In genomic region chr12:111878213-111878612, GRCm38 (mm10) we compare ENCODE assay signal across 8 mouse cellular contexts. TPM values are rescaled to one million over a fixed set of nuclear protein-coding genes. Genes with fewer than 3 reads are reported as not detected.
DNase-seq lines count a peak whose midpoint lies in the region; ATAC-seq lines count a peak whose summit lies in the region.

No protein-coding gene starts in this region.

- peak; percentile 76 for DNase-seq in neural tube, embryonic 10.5 days (ENCODE audit: extremely low spot score, low spot score)
- DNase-seq in cerebellum, postnatal 4 days (ENCODE audit: low spot score in 2 of 2) = peak; percentile 72 to 83
- peak; percentile 92 for DNase-seq in gastrocnemius, postnatal 10 days
- peak; percentile 85 for DNase-seq in intestine, embryonic 14.5 days (ENCODE audit: low spot score)
- DNase-seq in left cerebral cortex, postnatal 4 days = peak; percentile 90
- peak; percentile 76 to 92 for DNase-seq in spleen, postnatal 10 days (ENCODE audit: low spot score in 2 of 2)

- no peaks in the 10 kb centered on the region for H3K36me3 ChIP-seq in neural tube, embryonic 15.5 days
- no peaks in the 10 kb centered on the region for H3K36me3 ChIP-seq in intestine, embryonic 14.5 days (ENCODE audit: control insufficient read depth, insufficient read depth, low read length)
- H3K36me3 ChIP-seq in midbrain, embryonic 13.5 days = no peaks in the 10 kb centered on the region

- intact Hi-C loops in left cerebral cortex, postnatal 4 days (cut with DNase I) = loop anchor here (5.0 to 10.0 kb wide), 2 partner anchors 124 to 217 kb away; no protein-coding TSS in a partner anchor

- 15% methylated on average over 3 of the region's 3 CpGs for WGBS in neural tube, embryonic 15.5 days
- 18% methylated on average over 3 of the region's 3 CpGs for WGBS in intestine, embryonic 14.5 days
- 14% methylated on average over 3 of the region's 3 CpGs for WGBS in midbrain, embryonic 13.5 days

- H3K27ac ChIP-seq in neural tube, embryonic 15.5 days (replicated peaks) = no peak overlapping the region
- H3K27ac ChIP-seq in intestine, embryonic 14.5 days (ENCODE audit: low read depth) = no peak overlapping the region
- no peak overlapping the region for H3K27ac ChIP-seq in midbrain, embryonic 13.5 days

- no peak for ATAC-seq in neural tube, embryonic 15.5 days (ENCODE audit: low FRiP score)
- ATAC-seq in intestine, embryonic 14.5 days (replicated peaks; ENCODE audit: low FRiP score, low TSS enrichment, low read depth) = peak; percentile 71
- peak; percentile 80 for ATAC-seq in midbrain, embryonic 13.5 days

- H3K27me3 ChIP-seq in neural tube, embryonic 15.5 days (replicated peaks) = no peaks in the 10 kb centered on the region
- no peaks in the 10 kb centered on the region for H3K27me3 ChIP-seq in intestine, embryonic 14.5 days (replicated peaks; ENCODE audit: control insufficient read depth, insufficient read depth, low read length)
- H3K27me3 ChIP-seq in midbrain, embryonic 13.5 days = no peaks in the 10 kb centered on the region

- H3K9ac ChIP-seq in neural tube, embryonic 15.5 days (replicated peaks) = no peak overlapping the region
- no peak overlapping the region for H3K9ac ChIP-seq in intestine, embryonic 14.5 days (ENCODE audit: low read length)
- H3K9ac ChIP-seq in midbrain, embryonic 13.5 days (replicated peaks) = no peak overlapping the region

- no peak overlapping the region for H3K4me2 ChIP-seq in neural tube, embryonic 15.5 days
- no peak overlapping the region for H3K4me2 ChIP-seq in intestine, embryonic 14.5 days (ENCODE audit: low read length)
- no peak overlapping the region for H3K4me2 ChIP-seq in midbrain, embryonic 13.5 days (replicated peaks)

- no peaks in the 10 kb centered on the region for H3K4me1 ChIP-seq in neural tube, embryonic 15.5 days
- peaks cover 4% of the 10 kb centered on the region for H3K4me1 ChIP-seq in intestine, embryonic 14.5 days (replicated peaks; ENCODE audit: control insufficient read depth, insufficient read depth, low read length)
- no peaks in the 10 kb centered on the region for H3K4me1 ChIP-seq in midbrain, embryonic 13.5 days (replicated peaks)

- no peaks in the 10 kb centered on the region for H3K9me3 ChIP-seq in neural tube, embryonic 15.5 days (replicated peaks)
- no peaks in the 10 kb centered on the region for H3K9me3 ChIP-seq in intestine, embryonic 14.5 days (ENCODE audit: control insufficient read depth, low read length)
- H3K9me3 ChIP-seq in midbrain, embryonic 13.5 days = no peaks in the 10 kb centered on the region

- no peak overlapping the region for H3K4me3 ChIP-seq in neural tube, embryonic 15.5 days (replicated peaks)
- H3K4me3 ChIP-seq in intestine, embryonic 14.5 days (ENCODE audit: low read depth, low read length) = no peak overlapping the region
- H3K4me3 ChIP-seq in midbrain, embryonic 13.5 days (replicated peaks) = no peak overlapping the region

RNA-seq across cellular contexts. Expression of gene Ppp1r13b, which starts 29.7 kb away (rescaled TPM):
- 32.1 and 33.5 TPM in 2 replicates for polyA plus RNA-seq in neural tube, embryonic 15.5 days (2015; fragmentation: Nextera tagmentation; extraction: Ambion mirVana)
- 10 to 100 TPM in 1 of 2 experiments, 1 to 10 TPM in 1; 9.5 to 13.4 TPM for total RNA-seq in gastrocnemius, postnatal 10 days (2021)
- 22.3 and 29.1 TPM in 2 replicates for polyA plus RNA-seq in intestine, embryonic 14.5 days (2014; fragmentation: Nextera tagmentation; extraction: Ambion mirVana)
- total RNA-seq in left cerebral cortex, postnatal 4 days (2021) = 10 to 100 TPM; 58.1 to 60.3 TPM
- polyA plus RNA-seq in midbrain, embryonic 13.5 days (2015; fragmentation: Nextera tagmentation; extraction: Ambion mirVana) = 17.8 and 19.7 TPM in 2 replicates
